Mouse (Mus musculus) layer of hippocampus, postnatal 14 days (tissue): Measurements from ENCODE around the gene Snn. TPM values are rescaled to one million over a fixed set of nuclear protein-coding genes. Genes with fewer than 3 reads are reported as not detected.

Source experiments
- DNase-seq, 2 experiments: peaks; one replicate each; pipeline ENCODE4 v3.0.0; 2021 to 2022; ENCODE audit warnings: low spot score in 2 of 2, mixed read lengths in 1 of 2
- total RNA-seq, 2 experiments: library from RNA; stranded (reverse); gene quantifications; 2 replicates each; pipeline ENCODE4 v1.2.3; 2021

The Snn gene
- total RNA-seq, 2 experiments from 2014 or later = 219 to 230 TPM

- no peak for DNase-seq
Observed at GRCm38 (mm10) chr16:11078216-11078869, 17.6 kb downstream of the Snn start.

GRCm38 (mm10) chr16:11084181-11084580 lies 23.4 kb downstream of the Snn start:
- no peak for DNase-seq

DNA sequence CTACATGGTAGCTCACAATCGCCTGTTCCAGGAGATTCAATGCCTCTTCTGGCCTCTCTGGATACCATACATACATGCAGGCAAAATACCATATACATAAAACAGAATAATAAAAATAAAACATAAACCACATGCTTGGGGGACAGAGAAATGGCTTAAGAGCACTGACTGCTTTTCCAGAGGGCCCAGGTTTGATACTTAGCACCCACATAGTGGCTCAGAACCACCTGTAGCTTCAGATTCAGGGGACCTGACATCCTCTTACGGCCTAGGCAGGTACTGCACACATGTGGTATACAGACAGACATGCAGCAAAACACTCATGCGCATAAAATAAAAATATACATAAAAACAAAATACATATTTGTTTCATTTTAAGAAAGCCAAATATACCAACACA lies 25.6 kb downstream of the Snn start:
- no peak for DNase-seq

GRCm38 (mm10) chr16:11086856-11087588 lies 26.3 kb downstream of the Snn start:
- DNase-seq = peak in 1 of 2 experiments; percentile 57

DNA sequence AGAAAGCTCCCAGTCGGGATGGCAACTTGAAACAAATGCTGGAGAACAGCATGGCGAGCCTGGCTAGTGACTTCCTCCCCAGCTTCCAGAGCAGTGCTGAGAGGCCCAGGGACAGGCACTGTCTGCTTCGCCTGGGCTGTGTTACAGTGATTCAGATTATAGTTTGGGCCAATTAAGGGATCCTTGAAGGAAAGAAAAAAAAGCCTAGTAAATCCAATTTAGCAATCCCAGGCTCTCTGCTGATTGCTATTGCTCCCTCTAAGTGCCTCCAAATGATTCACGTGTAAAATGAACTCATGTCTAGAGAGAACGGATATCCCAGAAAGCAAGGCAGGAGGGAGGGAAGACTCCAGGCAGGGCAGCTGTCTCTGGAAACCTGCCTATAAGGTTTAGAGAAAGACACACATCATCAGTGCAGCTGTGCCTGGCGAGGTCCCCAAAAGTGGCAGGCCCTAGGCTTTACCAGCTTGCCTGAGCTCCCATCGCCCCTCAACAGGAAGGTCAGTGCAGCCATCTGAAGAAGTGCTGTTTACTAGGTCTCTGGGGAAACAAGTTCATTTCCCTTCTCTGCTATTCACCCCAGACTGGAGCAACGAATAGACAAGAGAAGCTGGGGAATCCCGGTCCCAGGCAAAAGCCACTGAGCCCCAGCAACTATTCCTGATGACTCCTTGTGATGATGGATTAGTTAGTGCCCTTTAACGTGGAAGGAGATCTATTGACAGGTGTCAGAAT lies 30.3 kb downstream of the Snn start:
- DNase-seq = no peak

DNA sequence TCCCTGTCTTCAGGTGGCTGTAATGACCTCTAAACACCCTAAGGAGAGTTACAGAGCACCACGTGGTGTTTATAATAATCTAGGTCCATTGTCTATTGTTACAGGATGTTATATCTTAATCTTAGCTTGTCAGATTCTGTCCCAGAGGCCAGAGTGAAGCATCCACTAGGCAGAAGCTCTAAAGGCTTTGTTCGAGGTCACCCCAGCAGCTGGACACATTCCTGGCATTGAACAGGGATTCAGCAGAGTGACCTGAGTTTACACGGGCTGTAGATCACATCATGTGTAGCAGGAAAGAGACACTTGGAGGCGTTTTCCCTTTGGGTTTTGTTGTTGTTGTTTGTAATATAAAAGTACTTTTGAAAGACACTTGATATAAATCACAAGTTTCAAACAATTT lies 31.3 kb downstream of the Snn start:
- no peak for DNase-seq

- DNase-seq = peak in 1 of 2 experiments; percentile 61
Observed at GRCm38 (mm10) chr16:11092523-11092922, 31.8 kb downstream of the Snn start.

- no peak for DNase-seq
Observed at GRCm38 (mm10) chr16:11093717-11094386, 33.1 kb downstream of the Snn start.

DNA sequence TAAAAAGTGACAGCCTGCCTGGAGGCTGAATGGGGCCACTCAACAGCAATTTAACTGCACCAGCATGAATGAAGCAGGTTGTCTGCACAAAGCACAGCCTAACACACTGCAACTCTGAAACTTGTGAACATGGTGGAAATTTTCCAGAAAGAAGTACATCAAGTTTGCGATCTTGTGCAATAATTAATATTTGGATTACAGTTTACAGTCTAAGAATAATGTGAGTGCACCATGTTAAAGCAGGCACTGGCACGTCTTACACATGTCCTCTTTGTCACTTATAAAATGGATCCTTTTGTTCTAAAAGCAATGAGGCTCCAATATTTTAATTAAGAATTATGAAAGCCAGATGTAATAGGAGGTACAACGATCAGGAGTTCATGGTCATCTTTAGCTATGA lies 36.6 kb downstream of the Snn start:
- no peak for DNase-seq

DNA sequence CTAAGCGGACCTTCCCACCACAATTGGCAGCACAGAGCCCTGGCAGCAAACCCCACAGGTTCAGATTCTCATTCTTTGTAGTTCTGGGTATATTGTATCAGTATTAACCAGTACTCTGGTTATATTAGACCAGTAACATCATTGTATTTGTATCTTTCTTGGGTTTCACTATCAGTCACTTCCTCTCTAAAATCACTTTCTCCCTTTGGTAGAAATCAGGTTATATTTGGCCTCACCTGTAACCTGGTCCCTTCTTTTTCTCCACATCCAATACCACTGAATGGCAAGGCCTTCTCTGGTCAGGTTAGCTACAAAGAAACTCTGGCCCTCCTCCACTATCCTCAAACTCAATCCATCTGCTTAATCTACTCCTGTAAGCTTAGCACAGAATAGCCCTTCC lies 44.2 kb downstream of the Snn start:
- no peak for DNase-seq

DNA sequence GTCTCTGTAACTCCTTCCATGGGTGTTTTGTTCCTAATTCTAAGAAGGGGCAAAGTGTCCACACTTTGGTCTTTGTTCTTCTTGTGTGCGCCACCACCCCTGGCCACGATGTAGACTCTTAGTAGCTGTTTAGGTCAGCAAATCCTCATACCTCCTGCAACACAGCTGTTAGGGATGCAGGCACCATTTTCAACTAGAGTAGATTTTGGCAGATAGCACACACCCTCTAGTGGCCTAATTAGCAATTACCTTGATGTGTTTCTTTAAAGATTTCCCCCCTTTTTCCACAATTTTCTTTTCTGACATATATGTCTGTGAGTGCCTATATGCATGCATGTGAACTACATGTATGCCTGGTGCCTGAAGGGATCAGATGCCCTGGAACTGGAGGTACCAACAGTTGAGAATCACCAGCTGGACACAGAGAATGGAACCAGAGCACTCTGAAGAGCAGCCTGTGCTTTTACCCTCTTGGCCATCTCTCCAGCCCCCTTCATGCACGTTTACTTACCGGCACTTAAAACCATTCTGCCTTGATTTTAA lies 48.5 kb downstream of the Snn start:
- DNase-seq = no peak

DNA sequence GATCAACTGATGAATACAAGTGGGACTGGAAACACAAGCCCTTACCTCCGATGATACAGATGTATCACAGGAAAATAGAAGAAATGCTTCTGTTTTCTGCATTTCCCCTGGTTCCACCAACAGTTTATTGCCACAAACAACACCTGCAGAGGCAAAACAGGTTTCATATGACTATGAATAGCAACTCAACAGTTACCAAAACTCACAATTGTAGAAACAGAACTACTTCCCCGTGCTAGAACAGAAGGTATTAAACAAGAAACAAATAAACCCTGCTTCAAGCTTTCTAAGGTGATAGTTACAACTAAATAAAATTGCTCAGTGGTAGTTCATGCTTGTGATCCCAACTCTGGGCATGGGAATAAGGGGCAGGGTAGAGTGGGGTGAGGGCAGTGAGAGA lies 61.9 kb downstream of the Snn start:
- no peak for DNase-seq

DNA sequence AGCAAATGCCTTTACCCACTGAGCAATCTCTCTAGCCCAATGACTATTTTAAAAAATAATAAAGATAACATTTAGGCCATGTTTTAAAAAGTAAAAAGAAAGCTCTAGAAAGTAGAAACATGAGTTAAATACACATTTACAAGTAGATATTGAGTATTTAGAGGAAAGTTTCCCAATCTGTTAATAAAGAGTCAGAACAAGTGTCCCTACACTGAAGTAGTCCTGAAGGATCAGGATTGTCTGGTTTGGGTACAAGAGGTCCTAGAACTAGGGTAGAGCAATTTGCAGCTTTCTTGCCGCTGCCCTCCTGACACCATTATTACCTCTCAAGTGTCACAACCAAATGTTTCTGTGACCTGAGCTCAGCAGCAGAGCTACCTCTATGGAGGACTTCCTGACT lies 63.4 kb downstream of the Snn start:
- DNase-seq = no peak

Other genes with a start within 250 kb of the Snn start
- not detected for gene Gm11172, start 248.0 kb upstream of the Snn start, total RNA-seq
- under 1 TPM; 0.24 to 0.46 TPM for gene Rmi2, start 225.9 kb upstream of the Snn start, total RNA-seq
- gene Litaf, start 5.2 kb downstream of the Snn start, total RNA-seq = 10 to 100 TPM; 12.2 to 15.0 TPM
- gene Txndc11, start 73.7 kb downstream of the Snn start, total RNA-seq = 10 to 100 TPM; 31.3 to 37.4 TPM
- gene Zc3h7a, start 115.4 kb downstream of the Snn start, total RNA-seq = 10 to 100 TPM; 75.6 to 78.0 TPM
- gene Rsl1d1, start 142.4 kb downstream of the Snn start, total RNA-seq = 10 to 100 TPM; 52.4 to 53.5 TPM
- gene Gspt1, start 193.4 kb downstream of the Snn start, total RNA-seq = 10 to 100 TPM; 92.4 to 95.1 TPM